Mouse (Mus musculus) liver, postnatal 0 days (tissue): ENCODE data around the gene Tmem104. TPM values are rescaled to one million over a fixed set of nuclear protein-coding genes. Genes with fewer than 3 reads are reported as not detected.

ENCODE experiments used
- ATAC-seq: fragments of 200-750 bp; cut with Nextera tagmentation; 2 replicates; pipeline ENCODE4 v1.8.0; 2017; ENCODE audit warnings: mild to moderate bottlenecking, moderate library complexity
- DNase-seq: peaks from one replicate; pipeline ENCODE4 v3.0.0-alpha.2; 2016
- H3K27ac ChIP-seq: fragments of 300-500 bp; sonication (generic); 2 replicates; pipeline ENCODE4 v1.5.1; 2014; ENCODE audit warnings: antibody characterized with exemption, moderate library complexity, mild to moderate bottlenecking, low read depth
- H3K27me3 ChIP-seq: fragments of 300-500 bp; sonication (generic); 2 replicates; pipeline ENCODE4 v1.6.1; 2014; ENCODE audit warnings: low read length, control low read depth, mixed read lengths; ENCODE audit not compliant: insufficient read depth
- H3K36me3 ChIP-seq: fragments of 300-500 bp; sonication (generic); replicated peaks from 2 replicates; pipeline ENCODE4 v1.6.1; 2014; ENCODE audit warnings: mild to moderate bottlenecking, control low read depth, low read length, moderate library complexity, mixed read lengths; ENCODE audit not compliant: insufficient read depth
- H3K4me1 ChIP-seq: fragments of 300-500 bp; sonication (generic); 2 replicates; pipeline ENCODE4 v1.6.1; 2014; ENCODE audit warnings: antibody characterized with exemption, mild to moderate bottlenecking, control low read depth; ENCODE audit not compliant: insufficient read depth
- H3K4me2 ChIP-seq: fragments of 300-500 bp; sonication (generic); 2 replicates; pipeline ENCODE4 v1.6.1; 2014; ENCODE audit warnings: low read depth, mild to moderate bottlenecking, low read length, moderate library complexity, mixed read lengths
- H3K4me3 ChIP-seq: fragments of 300-500 bp; sonication (generic); 2 replicates; pipeline ENCODE4 v1.5.1; 2014; ENCODE audit warnings: low read depth, low read length
- H3K9ac ChIP-seq: fragments of 300-500 bp; sonication (generic); replicated peaks from 2 replicates; pipeline ENCODE4 v1.6.1; 2014; ENCODE audit warnings: mild to moderate bottlenecking, moderate library complexity
- H3K9me3 ChIP-seq: fragments of 300-500 bp; sonication (generic); 2 replicates; pipeline ENCODE4 v1.6.1; 2016; ENCODE audit warnings: mild to moderate bottlenecking, control low read depth, low read length, mixed read lengths
- CTCF ChIP-seq: sonication (generic); IDR thresholded peaks from 2 replicates; pipeline ENCODE4 v1.5.1; 2016; ENCODE audit warnings: antibody characterized with exemption, low read depth
- EP300 ChIP-seq: IDR thresholded peaks from 2 replicates; pipeline ENCODE4 v1.6.1; 2016; ENCODE audit warnings: antibody characterized with exemption, low read depth, mild to moderate bottlenecking
- WGBS: fragments of 180-500 bp; shearing (Covaris S2); extraction: QIAGEN DNeasy Blood & Tissue Kit; methylation state at CpG from one replicate; pipeline ENCODE4 v1.1.7; 2014; ENCODE audit not compliant: insufficient replicate concordance; 5-methylcytosine and 5-hydroxymethylcytosine counted together
- polyA plus RNA-seq: library from polyadenylated mRNA; unstranded; fragments of >200 nt; fragmentation: Nextera tagmentation; extraction: Ambion mirVana; gene quantifications from 2 replicates; pipeline ENCODE4 v1.2.1, GENCODE M21; 2015

Gene Tmem104
- polyA plus RNA-seq, 1 experiment from 2014 or later: 7.1 TPM

- WGBS: 19% methylated on average over 9 of the region's 9 CpGs
- ATAC-seq (no peak), DNase-seq (peak; percentile 77)
- Histone ChIP-seq H3K9ac (0 out of 2 replicates have a peak overlapping the region, but pooled peaks have one; percentile 44), H3K27ac (peak overlapping the region; percentile 75), H3K4me3 (no peak overlapping the region), H3K27me3 (no peaks in the 10 kb centered on the region), H3K4me2 (peak overlapping the region; percentile 48), H3K36me3 (peaks cover 4% of the 10 kb centered on the region; the same call in 1 of the 2 replicates), H3K9me3 (no peaks in the 10 kb centered on the region), H3K4me1 (peaks cover 19% of the 10 kb centered on the region)
- TF ChIP-seq CTCF (no peak), EP300 (no peak)
Observed at GRCm38 (mm10) chr11:115192180-115192579, 4.9 kb downstream of the Tmem104 start.

GRCm38 (mm10) chr11:115194693-115195092, 7.4 kb downstream of the Tmem104 start:
- no peak overlapping the region for H3K27ac ChIP-seq
- H3K9me3 ChIP-seq: no peaks in the 10 kb centered on the region
- H3K4me1 ChIP-seq: peaks cover 11% of the 10 kb centered on the region
- TF ChIP-seq EP300 (no peak), CTCF (no peak)
- no peak overlapping the region for H3K4me2 ChIP-seq
- peaks cover 11% of the 10 kb centered on the region; the same call in 1 of the 2 replicates for H3K36me3 ChIP-seq
- ATAC-seq (no peak), DNase-seq (no peak)
- no peak overlapping the region for H3K4me3 ChIP-seq
- no peak overlapping the region for H3K9ac ChIP-seq
- WGBS: 50% methylated on average over 6 of the region's 6 CpGs
- no peaks in the 10 kb centered on the region for H3K27me3 ChIP-seq

GRCm38 (mm10) chr11:115195933-115196332, 8.6 kb downstream of the Tmem104 start:
- 55% methylated on average over 5 of the region's 5 CpGs for WGBS
- Histone ChIP-seq H3K4me1 (peaks cover 11% of the 10 kb centered on the region), H3K4me3 (no peak overlapping the region), H3K27me3 (no peaks in the 10 kb centered on the region), H3K9ac (no peak overlapping the region), H3K9me3 (no peaks in the 10 kb centered on the region), H3K36me3 (peaks cover 13% of the 10 kb centered on the region), H3K27ac (no peak overlapping the region), H3K4me2 (no peak overlapping the region)
- ATAC-seq (no peak), DNase-seq (no peak)
- TF ChIP-seq EP300: no peak
- no peak for TF ChIP-seq CTCF

GRCm38 (mm10) chr11:115197558-115197957, 10.3 kb downstream of the Tmem104 start:
- ATAC-seq: no peak
- no peak overlapping the region for H3K27ac ChIP-seq
- peaks cover 23% of the 10 kb centered on the region for H3K36me3 ChIP-seq
- no peaks in the 10 kb centered on the region for H3K9me3 ChIP-seq
- H3K9ac ChIP-seq: no peak overlapping the region
- no peak overlapping the region for H3K4me3 ChIP-seq
- H3K4me2 ChIP-seq: no peak overlapping the region
- TF ChIP-seq EP300 (no peak), CTCF (no peak)
- 71% methylated on average over 8 of the region's 8 CpGs for WGBS
- no peaks in the 10 kb centered on the region for H3K27me3 ChIP-seq
- peaks cover under 1% of the 10 kb centered on the region for H3K4me1 ChIP-seq
- no peak for DNase-seq

GRCm38 (mm10) chr11:115198932-115199384, 11.7 kb downstream of the Tmem104 start:
- DNase-seq: no peak
- Histone ChIP-seq H3K9me3 (no peaks in the 10 kb centered on the region), H3K4me1 (no peaks in the 10 kb centered on the region), H3K27ac (no peak overlapping the region), H3K4me3 (no peak overlapping the region), H3K27me3 (no peaks in the 10 kb centered on the region), H3K9ac (no peak overlapping the region), H3K4me2 (no peak overlapping the region), H3K36me3 (peaks cover 36% of the 10 kb centered on the region)
- ATAC-seq: no peak
- TF ChIP-seq CTCF (no peak), EP300 (no peak)
- 74% methylated on average over 12 of the region's 12 CpGs for WGBS

GRCm38 (mm10) chr11:115200520-115200919, 13.2 kb downstream of the Tmem104 start:
- no peak overlapping the region for H3K4me2 ChIP-seq
- ATAC-seq (no peak), DNase-seq (no peak)
- H3K4me3 ChIP-seq: no peak overlapping the region
- H3K9me3 ChIP-seq: no peaks in the 10 kb centered on the region
- H3K9ac ChIP-seq: no peak overlapping the region
- no peaks in the 10 kb centered on the region for H3K4me1 ChIP-seq
- no peak overlapping the region for H3K27ac ChIP-seq
- TF ChIP-seq EP300 (no peak), CTCF (no peak)
- WGBS: 84% methylated on average over 4 of the region's 4 CpGs
- H3K27me3 ChIP-seq: no peaks in the 10 kb centered on the region
- peaks cover 46% of the 10 kb centered on the region for H3K36me3 ChIP-seq
